Mouse (Mus musculus): ENCODE results near the gene Meaf6.
A peak's percentile ranks its signal among the peaks of the same experiment; 100 is the strongest.

Meaf6 gene

DNA sequence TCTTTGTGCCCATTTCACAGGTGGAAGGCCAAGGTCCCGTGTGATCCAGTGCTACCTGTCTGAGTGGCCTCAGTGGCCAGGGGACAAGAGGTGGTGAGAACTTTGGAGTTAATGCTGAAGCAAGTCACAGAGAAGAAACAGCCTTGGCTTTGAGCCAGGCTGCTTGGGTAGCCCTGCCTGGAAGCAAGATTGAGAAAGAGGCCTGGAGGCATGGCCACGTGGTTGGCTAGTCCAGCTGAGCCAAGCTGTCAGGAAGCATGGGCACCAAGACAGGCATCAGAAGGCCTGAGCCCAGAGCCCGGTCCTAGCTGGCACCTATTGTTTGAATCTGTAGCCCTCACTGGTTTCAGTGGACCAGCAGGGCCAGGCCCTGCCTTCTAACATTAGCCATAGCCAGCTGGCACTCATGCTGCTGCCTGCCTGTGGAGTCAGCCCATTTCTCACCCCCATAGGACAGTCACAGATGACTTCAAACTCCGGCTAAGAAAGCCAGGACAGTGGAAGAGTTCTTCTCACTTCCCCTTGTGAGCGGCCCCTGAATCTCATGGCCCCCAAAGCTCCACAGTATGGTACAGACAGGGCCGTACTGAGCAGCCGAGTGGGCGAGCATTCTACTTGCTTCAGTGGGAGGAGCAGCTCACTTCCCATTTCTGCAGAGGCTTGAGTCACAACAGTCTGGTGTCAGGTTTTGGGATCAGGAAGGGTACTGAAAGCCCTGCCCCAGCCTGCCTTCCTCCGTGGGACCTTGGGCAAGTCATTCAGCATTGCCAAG, 31.3 kb downstream of the Meaf6 start:
- peak; percentile 58 for DNase-seq

DNA sequence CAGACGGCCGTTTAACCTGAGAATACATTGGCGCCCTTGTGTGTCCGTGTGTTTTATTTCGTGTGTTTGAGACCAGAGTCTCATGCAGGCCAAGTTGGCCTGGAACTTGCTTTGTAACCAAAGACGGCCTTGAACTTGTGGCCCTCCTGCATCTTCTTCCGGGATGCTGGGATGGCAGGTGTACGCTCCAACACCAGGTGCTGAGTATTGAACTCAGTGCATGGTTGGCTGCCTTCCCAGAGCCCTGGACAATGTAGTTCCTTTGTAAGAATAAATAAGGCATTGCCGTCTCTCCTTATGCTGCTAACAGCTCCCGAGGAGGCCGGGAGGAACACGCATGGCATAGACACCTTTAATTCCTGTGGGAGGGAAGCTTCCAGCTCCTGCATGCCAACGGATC, 32.0 kb downstream of the Meaf6 start:
- peak in 1 of 2 experiments; percentile 17 for DNase-seq

GRCm38 (mm10) chr4:125117902-125118320, 33.0 kb downstream of the Meaf6 start:
- DNase-seq = peak; percentile 49 to 57

- DNase-seq = peak in 1 of 2 experiments; percentile 24
Observed at GRCm38 (mm10) chr4:125119070-125119469, 34.1 kb downstream of the Meaf6 start.

DNA sequence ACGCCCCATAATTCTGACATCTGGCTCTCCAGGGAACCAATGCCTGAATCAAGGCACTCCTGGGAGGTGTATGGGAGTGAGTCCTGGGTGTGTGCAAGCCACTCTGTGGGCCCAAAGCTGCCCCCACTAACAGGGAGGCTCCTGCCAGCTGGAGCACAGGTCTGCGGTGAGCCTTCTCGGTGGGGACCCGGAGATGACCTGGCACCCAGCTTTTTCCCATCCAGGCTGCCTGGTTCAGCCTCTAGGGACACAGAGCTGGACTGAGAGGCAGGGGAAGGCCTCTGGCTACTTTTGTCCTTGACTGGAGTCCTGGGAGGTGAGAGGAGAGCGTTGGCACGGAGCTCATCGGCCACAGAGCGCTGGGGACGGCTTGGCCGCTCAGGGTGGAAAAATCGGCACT, 34.8 kb downstream of the Meaf6 start:
- DNase-seq = no peak

- peak; percentile 68 to 72 for DNase-seq
Observed at GRCm38 (mm10) chr4:125122431-125123278, 37.7 kb downstream of the Meaf6 start.

DNA sequence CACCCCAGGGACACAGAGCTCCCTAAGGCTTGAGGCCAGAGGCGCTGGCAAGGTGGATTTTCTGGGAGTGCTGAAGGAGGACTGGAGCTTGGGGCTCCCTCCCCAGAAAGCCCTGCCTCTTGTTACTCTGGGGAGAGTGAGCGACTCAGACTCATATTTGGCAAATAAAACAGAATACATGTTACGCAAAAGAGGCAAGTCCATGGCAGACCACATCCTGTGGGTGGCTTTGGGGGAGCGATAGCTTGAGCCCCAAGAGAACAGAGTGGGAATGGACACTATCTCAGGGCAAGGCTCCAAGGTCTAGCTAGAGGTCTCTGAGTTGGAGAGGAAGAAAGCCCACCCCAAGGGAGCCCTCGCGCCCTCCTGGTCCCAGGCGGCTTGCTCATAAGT, 38.3 kb downstream of the Meaf6 start:
- DNase-seq = peak; percentile 46 to 48

- peak; percentile 78 to 86 for DNase-seq
Observed at GRCm38 (mm10) chr4:125124424-125125209, 39.7 kb downstream of the Meaf6 start.

DNA sequence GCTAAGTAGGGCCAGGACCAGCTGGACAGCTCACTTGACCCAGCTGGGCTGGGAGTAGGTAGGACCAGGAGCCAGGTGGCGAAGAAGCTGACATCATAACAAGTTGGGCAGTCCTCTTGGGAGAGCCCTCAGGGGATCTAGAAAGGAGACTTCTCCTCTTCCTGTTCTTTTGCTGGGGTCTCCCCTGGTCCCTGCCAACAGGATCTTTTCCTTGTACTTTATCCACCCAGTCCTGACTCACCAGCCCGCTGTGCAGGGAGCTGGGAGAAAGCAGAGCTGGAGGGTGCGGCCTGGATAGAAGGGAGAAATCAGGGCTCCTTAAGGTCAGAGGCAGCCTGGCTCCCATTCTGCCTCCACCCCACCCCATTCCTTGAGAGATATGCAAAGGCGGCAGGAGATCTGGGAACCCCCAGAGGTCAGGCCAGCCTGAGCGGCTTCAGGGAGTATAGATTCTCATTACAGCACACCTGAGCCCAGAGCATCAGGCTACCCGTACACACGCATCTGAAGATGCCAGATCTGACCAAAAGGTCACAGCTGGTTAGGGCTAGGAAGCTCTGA, 40.5 kb downstream of the Meaf6 start:
- DNase-seq = peak in 1 of 2 experiments; percentile 20

- no peak for DNase-seq
Observed at GRCm38 (mm10) chr4:125126186-125126585, 41.3 kb downstream of the Meaf6 start.

- peak in 1 of 2 experiments; percentile 19 for DNase-seq
Observed at GRCm38 (mm10) chr4:125126761-125127160, 41.8 kb downstream of the Meaf6 start.

DNA sequence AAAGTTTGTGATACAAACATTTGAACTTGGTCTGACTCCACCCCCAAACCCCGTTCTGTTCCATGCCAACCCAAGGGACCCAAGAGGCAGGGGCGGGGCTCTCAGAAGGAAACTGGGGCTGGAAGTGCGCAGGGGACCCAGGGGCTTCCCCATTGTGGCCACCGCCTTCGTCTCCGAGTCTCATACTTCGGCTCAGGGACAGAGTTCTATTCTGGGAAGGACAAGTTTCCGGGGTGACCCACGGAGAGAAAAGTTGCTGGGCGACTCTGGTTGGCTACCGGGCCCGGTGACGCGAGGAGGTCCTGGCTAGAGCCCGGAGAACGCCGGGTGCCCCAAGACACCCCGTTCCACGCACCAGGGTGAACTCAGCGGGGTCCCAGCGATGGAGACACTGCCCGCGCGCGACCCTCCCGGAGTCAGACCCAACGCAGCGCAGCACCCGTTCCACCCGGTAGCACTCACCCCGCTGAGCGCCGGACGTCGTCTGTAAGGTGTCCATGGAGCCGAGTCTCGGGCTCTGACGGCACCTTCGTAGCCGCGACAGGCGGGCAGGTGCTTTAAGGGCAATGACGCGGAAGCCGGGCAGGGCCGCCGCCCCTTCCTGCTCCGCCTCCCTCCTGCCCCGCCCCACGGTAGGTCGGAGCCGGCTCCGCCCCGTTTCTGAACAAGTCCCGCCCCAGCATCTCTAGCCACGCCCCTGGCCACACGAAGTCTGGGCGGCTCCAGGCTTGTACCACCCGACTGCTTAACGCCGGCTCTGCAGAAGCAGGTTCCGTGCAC, 42.6 kb downstream of the Meaf6 start, which contains the start of gene Zc3h12a:
Zc3h12a (minus strand) TSS at position 536 of the 780 bp plus-strand sequence.
- peak; percentile 94 to 97 for DNase-seq

- no peak for DNase-seq
Observed at GRCm38 (mm10) chr4:125131493-125131892, 46.6 kb downstream of the Meaf6 start.

DNA sequence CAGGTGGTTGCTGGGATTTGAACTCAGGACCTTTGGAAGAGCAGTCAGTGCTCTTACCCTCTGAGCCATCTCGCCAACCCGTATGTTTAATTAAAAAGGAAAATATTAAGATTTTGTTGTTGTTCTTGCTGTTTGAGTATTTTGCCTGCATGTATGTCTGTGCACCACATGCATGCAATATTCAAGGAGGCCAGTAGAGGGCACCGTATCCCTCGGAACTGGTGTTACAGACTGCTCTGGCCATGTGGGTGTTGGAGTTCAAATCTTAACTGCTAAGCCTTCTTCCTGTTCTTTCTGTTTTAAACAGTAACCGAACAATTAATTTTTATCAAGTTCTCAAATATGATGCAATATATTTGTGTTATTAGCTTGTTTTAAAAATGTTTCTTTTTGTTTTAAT, 47.5 kb downstream of the Meaf6 start:
- peak; percentile 45 to 76 for DNase-seq

DNA sequence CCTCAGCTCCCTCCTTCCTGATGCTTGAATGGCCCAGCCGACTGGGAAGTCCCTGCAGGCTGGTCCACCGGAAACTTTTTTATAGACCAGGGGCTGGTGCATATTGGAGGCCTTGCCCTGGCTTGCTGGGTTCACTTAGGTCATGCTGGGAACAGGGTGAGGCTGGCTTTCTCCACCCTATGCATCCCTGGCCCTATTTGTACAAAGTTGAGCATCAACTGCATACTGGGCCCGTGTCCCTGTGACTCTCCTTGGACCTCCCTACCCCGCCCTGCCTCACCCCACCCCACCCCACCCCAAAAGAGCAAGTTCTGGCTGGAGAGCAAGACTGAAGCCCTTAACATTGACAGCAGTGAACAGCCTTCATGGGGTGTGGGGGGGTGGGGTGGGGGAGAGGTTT, 49.3 kb downstream of the Meaf6 start:
- no peak for DNase-seq

DNA sequence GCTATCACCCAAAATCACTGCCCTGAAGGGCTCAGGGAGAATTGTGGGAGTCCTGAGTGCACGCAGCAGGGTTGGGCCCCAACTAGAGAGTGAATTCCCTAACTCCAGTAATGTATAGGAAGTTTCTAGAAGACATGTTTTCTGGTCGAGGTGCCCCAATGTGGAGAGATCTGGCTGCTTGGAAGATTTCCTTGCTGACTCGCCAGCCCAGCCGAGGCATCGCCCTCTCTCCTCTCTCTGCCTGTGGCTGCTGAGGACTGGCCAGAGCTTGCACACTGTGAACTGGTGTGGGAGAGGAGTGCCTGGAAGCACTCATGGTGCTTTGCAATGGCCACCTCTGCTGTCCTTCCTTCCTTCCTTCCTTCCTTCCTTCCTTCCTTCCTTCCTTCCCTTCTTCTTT, 49.7 kb downstream of the Meaf6 start:
- no peak for DNase-seq

- DNase-seq = no peak
Observed at GRCm38 (mm10) chr4:125135076-125135855, 50.3 kb downstream of the Meaf6 start.

- no peak for DNase-seq
Observed at GRCm38 (mm10) chr4:125136303-125136888, 51.5 kb downstream of the Meaf6 start.

DNA sequence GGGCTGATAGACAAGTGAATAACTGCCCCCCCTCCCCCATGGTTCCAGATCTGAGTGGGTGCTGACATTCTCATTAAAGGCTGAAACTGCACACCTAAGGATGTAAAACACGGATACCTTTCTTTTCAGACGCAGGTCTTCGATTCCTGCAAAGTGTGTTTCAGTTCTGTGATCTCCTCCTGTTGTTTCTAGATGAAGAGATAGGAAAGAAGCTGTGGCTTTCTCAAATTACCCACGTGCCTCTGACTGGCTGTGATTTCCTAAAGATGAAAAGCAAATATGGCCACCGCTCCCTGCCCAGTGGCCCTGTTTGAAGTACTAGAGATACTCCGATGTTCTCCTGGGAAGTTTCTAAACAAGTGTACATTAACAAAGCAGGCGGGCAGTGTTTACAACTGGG, 53.4 kb downstream of the Meaf6 start:
- no peak for DNase-seq

DNA sequence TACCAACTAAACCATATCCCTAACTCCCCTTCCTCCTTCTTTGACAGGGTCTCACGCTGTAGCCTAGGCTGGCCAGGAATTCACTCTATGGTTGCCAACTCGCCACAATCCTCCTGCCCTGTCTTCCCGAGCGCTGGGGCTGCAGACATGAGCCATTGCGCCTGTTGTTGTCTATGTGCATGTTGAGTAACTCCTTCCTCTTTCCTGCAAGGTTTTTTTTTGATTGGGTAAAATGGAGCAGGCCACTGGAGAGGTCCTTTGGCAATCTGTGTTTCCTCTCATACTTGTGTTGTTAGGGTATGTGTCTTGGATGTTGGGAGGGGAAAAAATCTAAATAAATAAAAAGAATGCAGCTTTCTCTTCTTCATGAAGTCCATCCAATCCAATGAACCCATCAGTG, 59.3 kb downstream of the Meaf6 start:
- no peak for DNase-seq

- no peak for DNase-seq
Observed at GRCm38 (mm10) chr4:125144627-125145026, 59.7 kb downstream of the Meaf6 start.
